Mouse (Mus musculus): ENCODE data around the gene Sync. TPM values are rescaled to one million over a fixed set of nuclear protein-coding genes. Genes with fewer than 3 reads are reported as not detected.

The Sync gene
- total RNA-seq, 4 experiments from 2014 or later: 0.73 to 2.5 (median 1.1) TPM

- DNase-seq: no peak
Observed at GRCm38 (mm10) chr4:129307936-129308335, 20.5 kb downstream of the Sync start.

- no peak for DNase-seq
Observed at GRCm38 (mm10) chr4:129313886-129314285, 26.5 kb downstream of the Sync start.

GRCm38 (mm10) chr4:129320876-129321275 is 33.5 kb downstream of the Sync start:
- no peak for DNase-seq

GRCm38 (mm10) chr4:129322042-129322441 is 34.6 kb downstream of the Sync start:
- DNase-seq: no peak

- DNase-seq: no peak
Observed at GRCm38 (mm10) chr4:129323491-129323890, 36.1 kb downstream of the Sync start.

GRCm38 (mm10) chr4:129324756-129325155 is 37.3 kb downstream of the Sync start:
- no peak for DNase-seq

GRCm38 (mm10) chr4:129326191-129326590 is 38.8 kb downstream of the Sync start:
- no peak for DNase-seq

- no peak for DNase-seq
Observed at GRCm38 (mm10) chr4:129332846-129333245, 45.4 kb downstream of the Sync start.

- peak; percentile 56 for DNase-seq
Observed at GRCm38 (mm10) chr4:129334677-129335215, 47.3 kb downstream of the Sync start.

GRCm38 (mm10) chr4:129335216-129336074 is 48.0 kb downstream of the Sync start, which contains the start of the genes Rbbp4 and Zbtb8os:
Rbbp4 (minus strand) TSS chr4:129335370.
Zbtb8os (plus strand) TSS chr4:129335695.
- DNase-seq: peak; percentile 96

GRCm38 (mm10) chr4:129336291-129336690 is 48.9 kb downstream of the Sync start:
- no peak for DNase-seq

GRCm38 (mm10) chr4:129339743-129340142 is 52.3 kb downstream of the Sync start:
- no peak for DNase-seq

GRCm38 (mm10) chr4:129341888-129342287 is 54.5 kb downstream of the Sync start:
- no peak for DNase-seq

GRCm38 (mm10) chr4:129342705-129343104 is 55.3 kb downstream of the Sync start:
- DNase-seq: no peak

GRCm38 (mm10) chr4:129346481-129347154 is 59.2 kb downstream of the Sync start:
- no peak for DNase-seq

GRCm38 (mm10) chr4:129350644-129351043 is 63.2 kb downstream of the Sync start:
- DNase-seq: peak; percentile 49

- no peak for DNase-seq
Observed at GRCm38 (mm10) chr4:129351111-129351510, 63.7 kb downstream of the Sync start.

GRCm38 (mm10) chr4:129353176-129353575 is 65.8 kb downstream of the Sync start:
- no peak for DNase-seq

- DNase-seq: no peak
Observed at GRCm38 (mm10) chr4:129354236-129354635, 66.8 kb downstream of the Sync start.

- no peak for DNase-seq
Observed at GRCm38 (mm10) chr4:129357613-129358163, 70.3 kb downstream of the Sync start.
